Mouse (Mus musculus): ENCODE results near the gene Cops7b. TPM values are rescaled to one million over a fixed set of nuclear protein-coding genes. Genes with fewer than 3 reads are reported as not detected.
A peak's percentile ranks its signal among the peaks of the same experiment; 100 is the strongest.

The Cops7b gene
- polyA plus RNA-seq, 1 experiment from 2014 or later: 56.1 TPM

DNA sequence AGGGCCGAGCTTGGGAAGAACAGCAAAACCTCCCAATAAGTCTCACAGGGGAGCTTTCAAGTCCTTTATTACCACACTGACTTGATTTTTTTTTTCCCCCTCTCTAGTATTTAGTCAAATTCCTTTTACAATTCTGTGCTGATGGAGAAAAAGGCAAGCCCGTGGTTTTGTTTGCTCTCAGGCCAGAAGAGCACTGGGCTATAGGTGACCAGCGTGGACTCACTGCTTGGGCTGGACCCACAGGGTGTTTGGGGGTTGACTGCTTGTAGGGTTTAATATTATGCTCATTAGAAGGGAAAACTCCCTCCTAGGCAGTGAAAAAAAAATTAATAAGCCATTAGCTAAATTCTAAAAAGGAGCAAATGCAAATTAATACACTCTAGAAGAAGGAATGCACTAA, 50.7 kb downstream of the Cops7b start:
- no peak overlapping the region for H3K27ac ChIP-seq
- H3K36me3 ChIP-seq: no peaks in the 10 kb centered on the region
- 48% methylated on average over 3 of the region's 3 CpGs for WGBS
- no peak overlapping the region for H3K9ac ChIP-seq
- no peaks in the 10 kb centered on the region for H3K4me1 ChIP-seq
- no peaks in the 10 kb centered on the region for H3K9me3 ChIP-seq
- no peaks in the 10 kb centered on the region for H3K27me3 ChIP-seq
- no peak for ATAC-seq (ENCODE audit: insufficient number of reproducible peaks, insufficient read depth, low FRiP score, low TSS enrichment)
- no peak overlapping the region for H3K4me2 ChIP-seq (replicated peaks)
- no peak overlapping the region for H3K4me3 ChIP-seq

DNA sequence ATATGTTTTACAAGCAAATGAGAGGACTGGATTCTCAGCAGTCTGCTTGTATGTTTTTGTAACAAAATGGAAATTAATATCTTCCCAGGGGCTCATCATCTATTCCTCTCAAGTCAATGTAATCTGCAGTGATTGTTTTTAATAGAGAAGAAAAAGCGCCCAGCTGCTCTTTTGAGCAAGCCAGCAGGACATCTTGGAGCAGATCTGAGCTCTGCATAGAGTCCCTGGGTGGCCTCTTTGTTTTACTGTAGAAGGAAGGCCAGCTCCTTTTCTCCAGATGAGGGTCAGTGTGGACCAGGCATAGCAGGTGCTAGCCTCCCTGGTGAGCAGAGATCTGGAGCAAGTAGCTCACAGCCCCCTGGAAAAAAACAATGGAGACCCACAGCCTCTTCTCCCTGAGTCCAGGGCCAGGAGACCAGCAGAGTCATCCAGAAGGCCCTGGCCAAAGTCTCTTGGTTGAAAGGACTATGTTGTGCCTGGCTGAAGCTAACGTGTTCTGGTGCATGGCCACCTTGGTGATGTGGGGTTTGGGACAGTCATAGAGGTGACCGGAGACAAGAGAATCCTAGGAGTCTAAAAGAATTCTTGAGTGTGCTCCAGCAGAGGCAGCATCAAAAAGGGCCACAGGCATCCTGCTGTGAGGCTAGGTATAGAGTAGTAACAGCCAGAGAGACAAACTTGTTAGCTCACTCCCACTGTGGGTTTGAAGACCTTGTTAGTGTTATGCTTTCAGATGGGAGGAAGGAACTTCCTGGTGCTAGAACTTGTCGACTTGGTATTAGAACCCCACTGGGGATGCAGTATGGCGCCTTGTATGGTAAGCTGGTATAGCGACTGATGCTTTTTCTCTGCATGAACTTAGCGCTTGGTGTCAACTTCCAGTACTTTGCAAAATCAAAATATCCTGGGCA, 51.4 kb downstream of the Cops7b start:
- Histone ChIP-seq H3K27ac (no peak overlapping the region), H3K4me2 (replicated peaks) (0 out of 2 replicates have a peak overlapping the region, but pooled peaks have one; percentile 24), H3K9ac (no peak overlapping the region), H3K27me3 (no peaks in the 10 kb centered on the region), H3K4me1 (no peaks in the 10 kb centered on the region), H3K36me3 (no peaks in the 10 kb centered on the region), H3K9me3 (no peaks in the 10 kb centered on the region), H3K4me3 (no peak overlapping the region)
- 56% methylated on average over 7 of the region's 7 CpGs for WGBS
- ATAC-seq (ENCODE audit: insufficient number of reproducible peaks, insufficient read depth, low FRiP score, low TSS enrichment): no peak

DNA sequence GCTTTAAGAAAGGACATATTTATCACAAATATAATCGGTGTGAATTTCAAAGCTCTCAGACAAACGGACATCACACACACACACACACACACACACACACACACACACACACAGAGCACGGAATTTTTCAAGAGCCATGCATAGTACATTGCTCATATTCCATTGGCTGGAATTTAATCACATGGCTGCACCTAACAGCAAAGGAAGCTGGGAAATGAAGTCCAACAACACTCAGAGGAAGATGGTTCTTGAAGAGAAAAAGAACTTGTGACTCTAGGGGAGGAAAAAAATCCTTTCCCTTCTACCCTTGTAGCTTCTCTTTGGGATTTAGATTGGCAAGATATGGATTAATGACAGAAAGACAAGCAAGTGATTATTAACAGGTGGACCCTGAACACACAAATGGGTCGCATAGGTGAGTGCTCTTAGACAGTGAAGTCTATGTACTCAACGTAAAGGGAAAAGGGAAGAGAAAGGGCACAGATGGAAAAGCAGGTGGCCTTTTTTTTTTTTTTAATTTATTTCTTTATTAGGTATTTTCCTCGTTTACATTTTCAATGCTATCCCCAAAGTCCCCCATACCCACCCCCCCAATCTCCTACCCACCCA, 52.2 kb downstream of the Cops7b start:
- Histone ChIP-seq H3K27me3 (no peaks in the 10 kb centered on the region), H3K27ac (no peak overlapping the region), H3K36me3 (no peaks in the 10 kb centered on the region), H3K9ac (no peak overlapping the region), H3K4me1 (no peaks in the 10 kb centered on the region), H3K4me3 (no peak overlapping the region), H3K4me2 (replicated peaks) (0 out of 2 replicates have a peak overlapping the region, but pooled peaks have one; percentile 24), H3K9me3 (no peaks in the 10 kb centered on the region)
- WGBS: 53% methylated on average over 6 of the region's 6 CpGs
- ATAC-seq (ENCODE audit: insufficient number of reproducible peaks, insufficient read depth, low FRiP score, low TSS enrichment): no peak

DNA sequence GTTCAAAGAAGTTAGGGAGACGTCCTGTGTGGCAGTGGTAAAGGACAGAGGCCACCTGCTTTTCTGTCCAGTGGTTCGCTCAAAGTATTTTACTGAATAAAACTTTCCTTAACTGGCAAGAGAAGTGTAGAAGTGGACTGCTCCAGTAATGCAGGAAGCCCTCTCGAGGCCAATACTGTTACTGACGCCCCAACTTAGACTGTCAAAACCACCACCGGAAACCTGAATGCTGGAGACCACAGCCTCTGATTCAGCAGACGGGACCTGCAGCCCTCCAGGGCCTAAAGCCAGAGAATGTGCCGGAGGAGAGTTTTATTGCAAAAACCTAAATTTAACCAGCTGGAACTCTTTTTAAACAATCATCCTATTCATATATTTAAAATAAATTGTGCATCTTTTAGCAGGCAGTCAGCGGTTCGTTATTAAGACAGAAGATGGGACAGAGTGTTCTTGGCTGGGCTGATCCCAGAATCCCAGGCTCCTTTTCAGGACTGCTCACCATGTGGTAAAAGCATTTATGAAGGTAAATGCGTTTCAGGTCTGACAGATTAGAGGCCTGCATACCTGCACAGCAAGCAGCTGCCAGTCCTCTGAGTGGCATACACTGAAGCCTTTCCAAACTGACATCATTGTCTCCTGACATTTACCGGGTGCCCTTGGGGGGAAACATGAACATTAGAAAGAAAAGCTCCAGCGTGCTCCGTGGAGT, 60.6 kb downstream of the Cops7b start:
- Histone ChIP-seq H3K27ac (no peak overlapping the region), H3K4me1 (no peaks in the 10 kb centered on the region), H3K27me3 (no peaks in the 10 kb centered on the region), H3K9ac (no peak overlapping the region), H3K4me2 (replicated peaks) (no peak overlapping the region), H3K9me3 (no peaks in the 10 kb centered on the region), H3K36me3 (no peaks in the 10 kb centered on the region), H3K4me3 (no peak overlapping the region)
- WGBS: 63% methylated on average over 13 of the region's 13 CpGs
- ATAC-seq (ENCODE audit: insufficient number of reproducible peaks, insufficient read depth, low FRiP score, low TSS enrichment): no peak

DNA sequence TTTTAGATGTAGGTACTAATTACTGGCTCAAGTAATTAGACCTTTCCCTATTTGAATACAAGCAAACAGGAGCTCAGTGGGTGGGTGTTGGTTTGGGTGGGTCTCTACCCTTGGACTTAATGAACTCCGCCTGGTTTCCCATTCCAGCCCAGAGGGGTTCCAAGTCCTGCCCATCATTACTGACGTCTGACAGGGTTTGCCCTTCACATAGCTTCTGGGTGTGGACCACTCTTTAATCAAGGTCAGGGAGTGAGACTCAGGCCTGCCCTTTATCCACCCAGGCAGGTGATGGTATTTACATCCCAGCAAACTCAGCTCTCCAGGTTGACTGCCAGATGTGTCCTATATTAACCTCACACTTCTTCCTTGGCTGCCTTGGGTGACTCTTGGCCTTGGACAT, 64.8 kb downstream of the Cops7b start:
- ATAC-seq (ENCODE audit: insufficient number of reproducible peaks, insufficient read depth, low FRiP score, low TSS enrichment): no peak
- Histone ChIP-seq H3K4me2 (replicated peaks) (no peak overlapping the region), H3K27me3 (no peaks in the 10 kb centered on the region), H3K36me3 (no peaks in the 10 kb centered on the region), H3K27ac (no peak overlapping the region), H3K4me1 (no peaks in the 10 kb centered on the region), H3K4me3 (no peak overlapping the region), H3K9ac (no peak overlapping the region), H3K9me3 (no peaks in the 10 kb centered on the region)
- WGBS: 39% methylated on average over 2 of the region's 2 CpGs

DNA sequence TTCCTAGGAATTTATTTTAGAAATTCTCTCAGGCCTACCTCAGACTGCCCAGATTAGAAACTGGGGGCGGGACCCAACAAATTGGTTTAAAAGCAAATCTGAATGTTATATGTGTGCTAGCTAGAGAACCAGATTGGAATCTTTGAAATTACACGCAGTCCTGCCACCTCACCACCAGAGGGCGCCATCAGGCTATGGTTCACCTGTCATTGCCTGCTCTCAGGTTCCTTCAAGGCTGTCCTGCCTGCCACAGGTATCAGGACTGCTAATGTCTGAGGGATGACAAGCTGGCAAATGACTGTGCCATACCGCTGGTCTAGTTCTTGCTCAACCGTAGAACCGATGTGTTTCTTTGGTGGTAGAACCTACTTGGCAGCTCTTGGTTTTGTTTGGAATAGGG, 67.6 kb downstream of the Cops7b start:
- H3K4me1 ChIP-seq: no peaks in the 10 kb centered on the region
- WGBS: 19% methylated on average over 6 of the region's 6 CpGs
- H3K27me3 ChIP-seq: no peaks in the 10 kb centered on the region
- no peak overlapping the region for H3K4me3 ChIP-seq
- H3K9ac ChIP-seq: no peak overlapping the region
- no peaks in the 10 kb centered on the region for H3K36me3 ChIP-seq
- no peak for ATAC-seq (ENCODE audit: insufficient number of reproducible peaks, insufficient read depth, low FRiP score, low TSS enrichment)
- H3K9me3 ChIP-seq: no peaks in the 10 kb centered on the region
- H3K27ac ChIP-seq: no peak overlapping the region
- no peak overlapping the region for H3K4me2 ChIP-seq (replicated peaks)

DNA sequence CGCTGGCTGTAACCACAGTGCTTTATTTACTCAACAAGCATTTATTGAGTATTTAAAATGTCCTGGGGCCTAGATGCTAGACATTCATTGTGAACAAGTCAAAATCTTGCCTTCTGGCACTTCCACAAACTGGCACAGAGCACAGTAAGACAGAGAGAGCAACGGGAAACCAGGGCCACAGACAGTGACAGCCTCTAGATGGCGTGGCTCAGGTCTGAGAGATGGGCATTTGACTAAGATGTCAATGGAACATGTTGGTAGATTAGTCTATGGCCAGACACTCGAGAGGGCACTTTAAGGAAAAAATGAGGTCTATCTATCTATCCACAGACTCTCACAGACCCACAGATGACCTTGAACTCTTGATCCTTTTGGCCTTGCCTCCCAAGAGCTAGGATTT, 70.0 kb downstream of the Cops7b start:
- no peak overlapping the region for H3K27ac ChIP-seq
- H3K27me3 ChIP-seq: no peaks in the 10 kb centered on the region
- H3K36me3 ChIP-seq: no peaks in the 10 kb centered on the region
- no peak for ATAC-seq (ENCODE audit: insufficient number of reproducible peaks, insufficient read depth, low FRiP score, low TSS enrichment)
- H3K9ac ChIP-seq: no peak overlapping the region
- H3K4me2 ChIP-seq (replicated peaks): no peak overlapping the region
- WGBS: 56% methylated on average over 4 of the region's 4 CpGs
- no peaks in the 10 kb centered on the region for H3K9me3 ChIP-seq
- no peak overlapping the region for H3K4me3 ChIP-seq
- no peaks in the 10 kb centered on the region for H3K4me1 ChIP-seq

DNA sequence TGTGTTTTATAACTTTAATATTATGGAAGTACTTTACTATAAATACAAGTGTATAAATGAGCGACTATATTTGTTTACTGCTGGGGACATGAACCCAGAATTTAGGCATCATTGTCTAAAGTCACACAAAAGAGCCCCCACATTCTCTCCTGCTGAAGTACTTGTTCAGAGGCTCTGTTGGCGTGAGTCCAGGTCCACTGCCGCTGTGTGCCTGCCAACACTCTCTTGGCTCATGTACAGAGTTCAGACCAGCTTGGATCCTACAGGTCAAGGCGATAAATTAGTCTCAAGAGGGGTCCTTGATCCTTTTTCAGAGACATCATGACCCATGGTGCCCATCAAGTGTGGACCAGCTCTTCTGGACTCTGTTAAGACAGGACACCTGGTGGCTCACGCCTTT, 74.4 kb downstream of the Cops7b start:
- Histone ChIP-seq H3K4me2 (replicated peaks) (no peak overlapping the region), H3K4me1 (no peaks in the 10 kb centered on the region), H3K36me3 (no peaks in the 10 kb centered on the region), H3K27ac (no peak overlapping the region), H3K4me3 (no peak overlapping the region), H3K27me3 (no peaks in the 10 kb centered on the region), H3K9ac (no peak overlapping the region), H3K9me3 (no peaks in the 10 kb centered on the region)
- no peak for ATAC-seq (ENCODE audit: insufficient number of reproducible peaks, insufficient read depth, low FRiP score, low TSS enrichment)
- WGBS: 88% methylated on average over 5 of the region's 5 CpGs

Small RNAs within 50 kb of the gene (microRNA-seq; reads per million reads assigned to microRNA genes)
- gene Gm22955: not detected

Other genes with a start within 250 kb of the Cops7b start
- 414 and 475 TPM in 2 replicates for gene Ncl, start 223.5 kb upstream of the Cops7b start, polyA plus RNA-seq (2016; fragmentation: Nextera tagmentation; extraction: Ambion mirVana)
- gene Nmur1, start 156.7 kb upstream of the Cops7b start, polyA plus RNA-seq (2016; fragmentation: Nextera tagmentation; extraction: Ambion mirVana): not detected in 2 replicates
- not detected in 2 replicates for gene Tex44, start 156.6 kb upstream of the Cops7b start, polyA plus RNA-seq (2016; fragmentation: Nextera tagmentation; extraction: Ambion mirVana)
- 3,116 and 3,315 TPM in 2 replicates for gene Ptma, start 56.2 kb upstream of the Cops7b start, polyA plus RNA-seq (2016; fragmentation: Nextera tagmentation; extraction: Ambion mirVana)
- 90.5 and 92.4 TPM in 2 replicates for gene Pde6d, start 275 bp upstream of the Cops7b start, polyA plus RNA-seq (2016; fragmentation: Nextera tagmentation; extraction: Ambion mirVana)
- gene Nppc, start 87.7 kb downstream of the Cops7b start, polyA plus RNA-seq (2016; fragmentation: Nextera tagmentation; extraction: Ambion mirVana): 1.6 and 2.1 TPM in 2 replicates
- gene Dis3l2, start 120.9 kb downstream of the Cops7b start, polyA plus RNA-seq (2016; fragmentation: Nextera tagmentation; extraction: Ambion mirVana): 31.8 and 32.5 TPM in 2 replicates

Data from embryonic facial prominence, embryonic 12.5 days (tissue).